Mouse (Mus musculus) MEL (cell line): ENCODE data around the gene Rhot2. TPM values are rescaled to one million over a fixed set of nuclear protein-coding genes. Genes with fewer than 3 reads are reported as not detected.

Experiments
- DNase-seq: peaks from one replicate; pipeline ENCODE4 v3.0.0; 2011; ENCODE audit warnings: low read depth, low spot score
- H3K27ac ChIP-seq: 2 replicates; pipeline ENCODE4 v1.5.1; 2012; ENCODE audit warnings: low read depth, mild to moderate bottlenecking, control low read depth, low read length, moderate library complexity; ENCODE audit not compliant: control insufficient read depth
- H3K27me3 ChIP-seq, 2 experiments: fragments of 150-350 bp in 1 of 2; sonication (generic) in 1 of 2; 2 replicates each; pipeline ENCODE4 v1.6.1; 2012; ENCODE audit warnings: low read length in 2 of 2, mild to moderate bottlenecking in 2 of 2, improper control_type of control experiment in 1 of 2, moderate library complexity in 1 of 2; ENCODE audit not compliant: insufficient read depth in 2 of 2, control insufficient read depth in 1 of 2
- H3K36me3 ChIP-seq, 2 experiments: 2 replicates each; pipeline ENCODE4 v1.6.1; 2012 to 2014; ENCODE audit warnings: low read length in 2 of 2, improper control_type of control experiment in 1 of 2, inconsistent platforms in 1 of 2, mild to moderate bottlenecking in 1 of 2; ENCODE audit not compliant: insufficient read depth in 2 of 2, control insufficient read depth in 1 of 2
- H3K4me1 ChIP-seq, 2 experiments: fragments of 150-350 bp in 1 of 2; sonication (generic) in 1 of 2; 2 replicates each; pipeline ENCODE4 v1.6.1; 2012; ENCODE audit warnings: low read length in 2 of 2, improper control_type of control experiment in 1 of 2, mild to moderate bottlenecking in 1 of 2; ENCODE audit not compliant: insufficient read depth in 2 of 2, control insufficient read depth in 1 of 2
- H3K4me3 ChIP-seq, 2 experiments: fragments of 150-350 bp in 1 of 2; sonication (generic) in 1 of 2; 2 replicates each; pipeline ENCODE4 v1.5.1; 2012; ENCODE audit warnings: low read depth in 2 of 2, low read length in 2 of 2, mild to moderate bottlenecking in 2 of 2, moderate library complexity in 2 of 2, control low read depth in 1 of 2, improper control_type of control experiment in 1 of 2; ENCODE audit not compliant: control insufficient read depth in 1 of 2, insufficient read depth in 1 of 2
- H3K79me2 ChIP-seq: 2 replicates; pipeline ENCODE4 v1.6.1; 2012; ENCODE audit warnings: mild to moderate bottlenecking, low read length, moderate library complexity; ENCODE audit not compliant: control insufficient read depth, poor library complexity, insufficient read depth
- H3K9ac ChIP-seq: 2 replicates; pipeline ENCODE4 v1.6.1; 2012; ENCODE audit warnings: low read depth, mild to moderate bottlenecking, control low read depth, low read length, moderate library complexity; ENCODE audit not compliant: control insufficient read depth, poor library complexity, severe bottlenecking
- H3K9me3 ChIP-seq: fragments of 150-350 bp; sonication (generic); replicated peaks from 2 replicates; pipeline ENCODE4 v1.6.1; 2012; ENCODE audit warnings: mild to moderate bottlenecking, low read length, improper control_type of control experiment, moderate library complexity; ENCODE audit not compliant: insufficient read depth
- BHLHE40 ChIP-seq: IDR thresholded peaks from 2 replicates; pipeline ENCODE4 v1.6.1; 2012; ENCODE audit warnings: low read depth, mild to moderate bottlenecking, inconsistent platforms, low read length, improper control_type of control experiment, borderline replicate concordance
- CHD2 ChIP-seq: IDR thresholded peaks from 2 replicates; pipeline ENCODE4 v1.6.1; 2011; ENCODE audit warnings: low read length, improper control_type of control experiment
- E2F4 ChIP-seq: IDR thresholded peaks from 2 replicates; pipeline ENCODE4 v1.6.1; 2011; ENCODE audit warnings: low read depth, low read length, improper control_type of control experiment, borderline replicate concordance
- ELF1 ChIP-seq: IDR thresholded peaks from 2 replicates; pipeline ENCODE4 v1.6.1; 2014; ENCODE audit warnings: low read depth, mild to moderate bottlenecking, inconsistent platforms, low read length, improper control_type of control experiment, moderate library complexity
- ETS1 ChIP-seq: IDR thresholded peaks from 2 replicates; pipeline ENCODE4 v1.6.1; 2012; ENCODE audit warnings: low read depth, mild to moderate bottlenecking, inconsistent platforms, low read length, improper control_type of control experiment, moderate library complexity
- GATA1 ChIP-seq: IDR thresholded peaks from 2 replicates; pipeline ENCODE4 v1.6.1; 2011; ENCODE audit warnings: low read depth, low read length, improper control_type of control experiment
- HCFC1 ChIP-seq: IDR thresholded peaks from 2 replicates; pipeline ENCODE4 v1.6.1; 2012; ENCODE audit warnings: low read depth, mild to moderate bottlenecking, inconsistent platforms, low read length, improper control_type of control experiment, moderate library complexity
- JUND ChIP-seq: IDR thresholded peaks from 2 replicates; pipeline ENCODE4 v1.6.1; 2011; ENCODE audit warnings: low read depth, mild to moderate bottlenecking, improper control_type of control experiment, low read length
- KAT2A ChIP-seq: conservative IDR thresholded peaks from 2 replicates; pipeline ENCODE4 v1.6.1; 2012; ENCODE audit warnings: low read depth, low read length, improper control_type of control experiment, inconsistent platforms
- MAFK ChIP-seq: IDR thresholded peaks from 2 replicates; pipeline ENCODE4 v1.6.1; 2011; ENCODE audit warnings: low read depth, mild to moderate bottlenecking, low read length, improper control_type of control experiment, borderline replicate concordance
- MAX ChIP-seq: IDR thresholded peaks from 2 replicates; pipeline ENCODE4 v1.6.1; 2011; ENCODE audit warnings: low read length, improper control_type of control experiment
- MEF2A ChIP-seq: IDR thresholded peaks from 2 replicates; pipeline ENCODE4 v1.6.1; 2014; ENCODE audit warnings: low read depth, mild to moderate bottlenecking, inconsistent platforms, low read length, improper control_type of control experiment; ENCODE audit not compliant: poor library complexity, insufficient replicate concordance, severe bottlenecking; ENCODE audit errors: extremely low read depth
- MYB ChIP-seq: IDR thresholded peaks from 2 replicates; pipeline ENCODE4 v1.6.1; 2011; ENCODE audit warnings: mild to moderate bottlenecking, low read depth, low read length, improper control_type of control experiment
- MYC ChIP-seq: IDR thresholded peaks from 2 replicates; pipeline ENCODE4 v1.6.1; 2011; ENCODE audit warnings: low read depth, mild to moderate bottlenecking, low read length, improper control_type of control experiment, moderate library complexity
- NELFE ChIP-seq: IDR thresholded peaks from 2 replicates; pipeline ENCODE4 v1.6.1; 2011; ENCODE audit warnings: low read depth, low read length, improper control_type of control experiment
- NRF1 ChIP-seq: IDR thresholded peaks from 2 replicates; pipeline ENCODE4 v1.6.1; 2014; ENCODE audit warnings: low read depth, mild to moderate bottlenecking, inconsistent platforms, low read length, improper control_type of control experiment, moderate library complexity; ENCODE audit not compliant: poor library complexity, insufficient read depth, severe bottlenecking
- POLR2A ChIP-seq, 2 experiments: IDR thresholded peaks; 2 replicates each; pipeline ENCODE4 v1.6.1; 2011 to 2012; ENCODE audit warnings: low read length in 2 of 2, mild to moderate bottlenecking in 2 of 2, control low read depth in 1 of 2, improper control_type of control experiment in 1 of 2, low read depth in 1 of 2, moderate library complexity in 1 of 2; ENCODE audit not compliant: control insufficient read depth in 1 of 2, insufficient read depth in 1 of 2, poor library complexity in 1 of 2
- POLR2AphosphoS2 ChIP-seq: IDR thresholded peaks from 2 replicates; pipeline ENCODE4 v1.6.1; 2011; ENCODE audit warnings: low read length, improper control_type of control experiment
- RAD21 ChIP-seq: IDR thresholded peaks from 2 replicates; pipeline ENCODE4 v1.6.1; 2011; ENCODE audit warnings: mild to moderate bottlenecking, low read depth, low read length, improper control_type of control experiment
- RCOR1 ChIP-seq: IDR thresholded peaks from 2 replicates; pipeline ENCODE4 v1.6.1; 2012; ENCODE audit warnings: low read depth, mild to moderate bottlenecking, inconsistent platforms, low read length, improper control_type of control experiment
- SIN3A ChIP-seq: IDR thresholded peaks from 2 replicates; pipeline ENCODE4 v1.6.1; 2012; ENCODE audit warnings: low read length, improper control_type of control experiment, inconsistent platforms
- SMC3 ChIP-seq: IDR thresholded peaks from 2 replicates; pipeline ENCODE4 v1.6.1; 2011; ENCODE audit warnings: low read depth, low read length, improper control_type of control experiment
- TAL1 ChIP-seq: IDR thresholded peaks from 2 replicates; pipeline ENCODE4 v1.6.1; 2012; ENCODE audit warnings: mild to moderate bottlenecking, inconsistent platforms, low read length, moderate library complexity, mixed read lengths
- TCF12 ChIP-seq: IDR thresholded peaks from 2 replicates; pipeline ENCODE4 v1.6.1; 2014; ENCODE audit warnings: low read depth, mild to moderate bottlenecking, inconsistent platforms, low read length, improper control_type of control experiment, moderate library complexity
- UBTF ChIP-seq: IDR thresholded peaks from 2 replicates; pipeline ENCODE4 v1.6.1; 2012; ENCODE audit warnings: low read depth, mild to moderate bottlenecking, inconsistent platforms, low read length, improper control_type of control experiment, moderate library complexity, borderline replicate concordance; ENCODE audit not compliant: insufficient read depth
- USF1 ChIP-seq: IDR thresholded peaks from 2 replicates; pipeline ENCODE4 v1.6.1; 2014; ENCODE audit warnings: low read depth, mild to moderate bottlenecking, inconsistent platforms, low read length, improper control_type of control experiment, moderate library complexity
- USF2 ChIP-seq, 2 experiments: IDR thresholded peaks; 2 replicates each; pipeline ENCODE4 v1.6.1; 2011 to 2012; ENCODE audit warnings: improper control_type of control experiment in 2 of 2, low read length in 2 of 2, borderline replicate concordance in 1 of 2, inconsistent platforms in 1 of 2, low read depth in 1 of 2, mild to moderate bottlenecking in 1 of 2; ENCODE audit not compliant: insufficient read depth in 1 of 2
- ZC3H11A ChIP-seq: IDR thresholded peaks from 2 replicates; pipeline ENCODE4 v1.6.1; 2012; ENCODE audit warnings: low read depth, mild to moderate bottlenecking, inconsistent platforms, low read length, improper control_type of control experiment
- ZKSCAN1 ChIP-seq: IDR thresholded peaks from 2 replicates; pipeline ENCODE4 v1.6.1; 2012; ENCODE audit warnings: low read depth, mild to moderate bottlenecking, inconsistent platforms, low read length, improper control_type of control experiment, moderate library complexity
- ZNF384 ChIP-seq: IDR thresholded peaks from 2 replicates; pipeline ENCODE4 v1.6.1; 2012; ENCODE audit warnings: low read depth, mild to moderate bottlenecking, inconsistent platforms, low read length, improper control_type of control experiment
- polyA plus RNA-seq, 2 experiments: library from polyadenylated mRNA; stranded (reverse) in 1 of 2; unstranded in 1 of 2; fragments of >175 nt in 1 of 2; fragments of >200 nt in 1 of 2; gene quantifications; 2 replicates each; pipeline versions ENCODE4 v1.2.1 to v1.2.4; 2012; ENCODE audit warnings: low replicate concordance in 2 of 2, low read depth in 1 of 2; ENCODE audit not compliant: insufficient read length in 2 of 2, insufficient read depth in 1 of 2, missing spikeins in 1 of 2
- total RNA-seq: library from RNA; depleted of rRNA; stranded (reverse); fragments of 300-350 nt; gene quantifications from 2 replicates; pipeline ENCODE4 v1.2.3, GENCODE M21; 2012

The Rhot2 gene
- total and polyA plus RNA-seq, 3 experiments: 29.1 to 54.5 TPM; not detected in 1

GRCm38 (mm10) chr17:25833291-25833663, 11.4 kb downstream of the Rhot2 start, which contains the start of gene Stub1 (continued):
- TF ChIP-seq USF2 (IDR thresholded peaks at IDR 0.05; ENCODE audit: borderline replicate concordance in 1 of 2, insufficient read depth in 1 of 2, low read depth in 1 of 2, low read length in 2 of 2) (no peak), KAT2A (no peak), MEF2A (no peak), BHLHE40 (peak; percentile 74; the same call in 1 of the 2 replicates), POLR2A (IDR thresholded peaks at IDR 0.05; ENCODE audit: control insufficient read depth in 1 of 2, insufficient read depth in 1 of 2, low read depth in 1 of 2, low read length in 2 of 2, poor library complexity in 1 of 2) (no peak; a peak in 1 of 4 replicates), MAX (no peak; the same call in 1 of the 2 replicates), ELF1 (no peak), RAD21 (no peak), POLR2AphosphoS2 (peak; percentile 75; the same call in 1 of the 2 replicates), E2F4 (no peak)

- peaks cover 2 to 37% of the 10 kb centered on the region in 2 experiments; a peak in 3 of 4 replicates for H3K4me1 ChIP-seq
- peak overlapping the region; percentile 80 to 87 for H3K4me3 ChIP-seq
- peak; percentile 99 for DNase-seq
- peak overlapping the region; percentile 95 for H3K9ac ChIP-seq
- H3K36me3 ChIP-seq: peaks cover 0 to 13% of the 10 kb centered on the region in 2 experiments; a peak in 2 of 4 replicates
- no peaks in the 10 kb centered on the region for H3K27me3 ChIP-seq
- peaks cover 52% of the 10 kb centered on the region for H3K79me2 ChIP-seq
- H3K27ac ChIP-seq: peak overlapping the region; percentile 82
- H3K9me3 ChIP-seq: no peaks in the 10 kb centered on the region
- TF ChIP-seq HCFC1 (peak; percentile 84), RAD21 (no peak), MYC (peak; percentile 42; the same call in 1 of the 2 replicates), NRF1 (peak; percentile 39; the same call in 1 of the 2 replicates), ETS1 (peak; percentile 41; the same call in 1 of the 2 replicates), ELF1 (peak; percentile 89), TCF12 (peak; percentile 55), RCOR1 (no peak), BHLHE40 (peak; percentile 95), POLR2AphosphoS2 (peak; percentile 93), KAT2A (no peak; the same call in 1 of the 2 replicates), USF1 (peak; percentile 97), MEF2A (no peak), CHD2 (no peak; the same call in 1 of the 2 replicates), TAL1 (no peak), MAX (peak; percentile 87), ZNF384 (no peak), POLR2A (IDR thresholded peaks at IDR 0.05; ENCODE audit: control insufficient read depth in 1 of 2, insufficient read depth in 1 of 2, low read depth in 1 of 2, low read length in 2 of 2, poor library complexity in 1 of 2) (peak; percentile 73 to 86), SIN3A (peak; percentile 78; the same call in 1 of the 2 replicates), MYB (no peak), SMC3 (no peak), ZC3H11A (no peak), NELFE (peak; percentile 93), UBTF (0 out of 2 replicates have a peak, but pooled peaks have one; percentile 36), JUND (no peak), E2F4 (no peak), ZKSCAN1 (no peak), MAFK (no peak), GATA1 (no peak)
Measured at GRCm38 (mm10) chr17:25832436-25833290, 12.0 kb downstream of the Rhot2 start.
